Mouse (Mus musculus): ENCODE measurements around the gene Olfr1394.

DNA sequence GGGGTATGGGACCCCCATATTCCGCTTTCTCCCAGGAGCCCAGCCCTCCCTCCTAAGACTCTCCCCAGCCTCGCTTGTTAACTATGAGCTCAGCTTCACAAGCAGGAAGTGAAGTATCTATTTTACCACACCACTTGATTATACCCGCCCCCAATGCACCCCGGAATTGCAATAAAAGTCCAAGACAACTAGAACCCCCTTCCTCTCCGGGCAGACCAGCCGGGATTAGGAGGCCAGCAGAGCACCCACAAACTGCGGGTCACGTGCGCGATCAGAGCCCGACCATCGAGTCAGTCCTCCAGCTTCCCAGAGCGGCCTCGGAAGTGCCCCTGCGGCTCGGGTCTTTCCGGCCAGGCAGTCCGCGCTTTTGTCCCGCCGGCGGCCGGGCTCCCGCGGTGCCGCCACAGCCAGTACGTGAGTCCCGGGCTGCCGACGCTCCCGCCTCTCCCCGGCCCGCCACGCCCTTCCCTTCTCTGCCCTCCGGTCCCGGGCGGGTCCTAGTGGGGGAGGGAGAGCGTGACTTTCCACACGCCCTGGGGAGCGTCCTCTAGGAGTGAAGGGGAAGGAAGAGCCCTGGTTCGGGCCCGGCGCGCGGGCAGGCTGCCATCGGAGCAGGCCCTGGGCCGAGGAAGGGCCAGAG, 49.1 kb downstream of the Olfr1394 start, which contains the start of gene Zfp62:
- TF ChIP-seq EP300 (IDR thresholded peaks at IDR 0.05) (no peak), CTCF (IDR thresholded peaks at IDR 0.05) (no peak)
